Mouse (Mus musculus) kidney, embryonic 15.5 days (tissue): ENCODE results near the gene Optn. TPM values are rescaled to one million over a fixed set of nuclear protein-coding genes. Genes with fewer than 3 reads are reported as not detected.

Experiments used
- ATAC-seq: fragments of 200-750 bp; cut with Nextera tagmentation; replicated peaks from 2 replicates; pipeline ENCODE4 v1.8.0; 2017; ENCODE audit warnings: moderate TSS enrichment; ENCODE audit not compliant: low FRiP score
- H3K27ac ChIP-seq: fragments of 300-500 bp; sonication (generic); 2 replicates; pipeline ENCODE4 v1.5.1; 2015; ENCODE audit warnings: mild to moderate bottlenecking, inconsistent platforms
- H3K27me3 ChIP-seq: fragments of 300-500 bp; sonication (generic); 2 replicates; pipeline ENCODE4 v1.6.1; 2015; ENCODE audit warnings: inconsistent platforms
- H3K36me3 ChIP-seq: fragments of 300-500 bp; sonication (generic); 2 replicates; pipeline ENCODE4 v1.6.1; 2015; ENCODE audit warnings: inconsistent platforms
- H3K4me1 ChIP-seq: fragments of 300-500 bp; sonication (generic); 2 replicates; pipeline ENCODE4 v1.6.1; 2015; ENCODE audit warnings: inconsistent platforms
- H3K4me2 ChIP-seq: fragments of 300-500 bp; sonication (generic); 2 replicates; pipeline ENCODE4 v1.6.1; 2015; ENCODE audit warnings: moderate library complexity, mild to moderate bottlenecking, inconsistent platforms
- H3K4me3 ChIP-seq: fragments of 300-500 bp; sonication (generic); replicated peaks from 2 replicates; pipeline ENCODE4 v1.5.1; 2015; ENCODE audit warnings: mild to moderate bottlenecking, inconsistent platforms
- H3K9ac ChIP-seq: fragments of 300-500 bp; sonication (generic); 2 replicates; pipeline ENCODE4 v1.6.1; 2015; ENCODE audit warnings: mild to moderate bottlenecking, inconsistent platforms
- H3K9me3 ChIP-seq: fragments of 300-500 bp; sonication (generic); replicated peaks from 2 replicates; pipeline ENCODE4 v1.6.1; 2016; ENCODE audit warnings: inconsistent platforms
- WGBS: fragments of 180-500 bp; shearing (Covaris S2); methylation state at CpG from one replicate; pipeline ENCODE4 v1.1.7; 2015; ENCODE audit warnings: mixed read lengths; 5-methylcytosine and 5-hydroxymethylcytosine counted together
- polyA plus RNA-seq: library from polyadenylated mRNA; unstranded; fragments of >200 nt; fragmentation: Nextera tagmentation; extraction: Ambion mirVana; gene quantifications from 2 replicates; pipeline ENCODE4 v1.2.1, GENCODE M21; 2015

Optn gene
- polyA plus RNA-seq, 1 experiment from 2014 or later: 12.5 TPM

GRCm38 (mm10) chr2:5037390-5037789 lies 26.5 kb downstream of the Optn start:
- no peak overlapping the region for H3K27ac ChIP-seq
- no peak overlapping the region for H3K4me2 ChIP-seq
- H3K4me1 ChIP-seq: no peaks in the 10 kb centered on the region
- H3K27me3 ChIP-seq: no peaks in the 10 kb centered on the region
- no peak for ATAC-seq
- H3K9ac ChIP-seq: no peak overlapping the region
- no peaks in the 10 kb centered on the region for H3K36me3 ChIP-seq
- no peak overlapping the region for H3K4me3 ChIP-seq
- H3K9me3 ChIP-seq: no peaks in the 10 kb centered on the region
- 67% methylated on average over 3 of the region's 3 CpGs for WGBS

GRCm38 (mm10) chr2:5036411-5037076 lies 27.3 kb downstream of the Optn start:
- Histone ChIP-seq H3K4me2 (no peak overlapping the region), H3K4me3 (no peak overlapping the region), H3K27ac (no peak overlapping the region), H3K9ac (no peak overlapping the region), H3K9me3 (no peaks in the 10 kb centered on the region), H3K4me1 (no peaks in the 10 kb centered on the region), H3K27me3 (no peaks in the 10 kb centered on the region), H3K36me3 (no peaks in the 10 kb centered on the region)
- 90% methylated on average over 10 of the region's 10 CpGs for WGBS
- ATAC-seq: no peak

- Histone ChIP-seq H3K36me3 (no peaks in the 10 kb centered on the region), H3K4me1 (no peaks in the 10 kb centered on the region), H3K9ac (no peak overlapping the region), H3K27me3 (no peaks in the 10 kb centered on the region), H3K27ac (no peak overlapping the region), H3K4me3 (no peak overlapping the region), H3K4me2 (no peak overlapping the region), H3K9me3 (no peaks in the 10 kb centered on the region)
- no peak for ATAC-seq
- WGBS: 87% methylated on average over 9 of the region's 9 CpGs
These were observed 28.6 kb downstream of the Optn start for GRCm38 (mm10) chr2:5035241-5035640.

GRCm38 (mm10) chr2:5034801-5035200 lies 29.1 kb downstream of the Optn start:
- no peak overlapping the region for H3K4me3 ChIP-seq
- no peaks in the 10 kb centered on the region for H3K4me1 ChIP-seq
- H3K27ac ChIP-seq: no peak overlapping the region
- 81% methylated on average over 8 of the region's 8 CpGs for WGBS
- no peak overlapping the region for H3K9ac ChIP-seq
- no peak for ATAC-seq
- H3K27me3 ChIP-seq: no peaks in the 10 kb centered on the region
- H3K36me3 ChIP-seq: no peaks in the 10 kb centered on the region
- H3K9me3 ChIP-seq: no peaks in the 10 kb centered on the region
- H3K4me2 ChIP-seq: no peak overlapping the region

DNA sequence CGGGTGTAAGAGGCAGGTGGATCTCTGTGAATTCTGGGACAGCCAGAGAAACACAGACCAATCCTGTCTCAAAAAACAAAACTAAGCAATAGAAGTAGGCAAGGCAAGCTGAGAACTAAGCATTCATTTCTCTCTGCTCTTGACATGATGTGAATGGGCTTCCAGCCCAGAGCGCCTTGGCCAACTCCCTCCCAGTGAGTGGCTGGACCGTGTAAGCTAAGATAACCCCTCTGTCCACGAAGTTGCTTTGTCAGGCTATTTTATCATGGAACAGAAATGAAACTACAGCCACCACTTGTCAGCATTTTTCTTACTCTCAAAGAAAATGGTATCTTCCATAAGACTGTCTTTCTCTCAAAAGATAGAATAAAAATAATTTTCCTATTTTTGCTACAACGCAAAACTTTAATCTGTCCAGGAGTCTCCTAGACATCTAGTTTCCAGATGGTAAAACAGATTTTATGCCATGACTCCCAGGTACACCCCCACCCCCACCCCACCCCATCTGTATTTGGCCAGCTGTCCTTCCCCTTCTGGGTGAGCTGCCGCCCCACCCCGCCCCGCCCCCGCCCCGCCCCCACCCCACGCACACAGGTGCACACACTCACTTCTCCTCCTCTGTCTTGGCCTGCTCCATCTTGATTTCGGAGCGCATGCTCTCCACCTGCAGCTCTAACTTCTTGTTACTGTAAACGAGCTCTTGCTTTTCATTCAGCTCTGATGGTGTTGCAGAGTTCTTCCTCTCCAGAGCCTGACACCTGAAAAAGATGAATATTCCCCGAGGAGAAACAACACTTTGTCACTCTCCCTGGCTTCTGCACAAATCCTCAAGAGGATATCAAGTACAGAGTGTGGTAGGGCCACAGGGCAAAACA lies 30.1 kb downstream of the Optn start:
- WGBS: 69% methylated on average over 12 of the region's 15 CpGs
- Histone ChIP-seq H3K4me3 (no peak overlapping the region), H3K27me3 (no peaks in the 10 kb centered on the region), H3K27ac (no peak overlapping the region), H3K4me2 (no peak overlapping the region), H3K9ac (no peak overlapping the region), H3K4me1 (no peaks in the 10 kb centered on the region), H3K9me3 (no peaks in the 10 kb centered on the region), H3K36me3 (no peaks in the 10 kb centered on the region)
- ATAC-seq: no peak

GRCm38 (mm10) chr2:5032665-5033064 lies 31.2 kb downstream of the Optn start:
- H3K4me3 ChIP-seq: no peak overlapping the region
- H3K9me3 ChIP-seq: no peaks in the 10 kb centered on the region
- no peak overlapping the region for H3K27ac ChIP-seq
- no peaks in the 10 kb centered on the region for H3K36me3 ChIP-seq
- no peak overlapping the region for H3K4me2 ChIP-seq
- H3K27me3 ChIP-seq: no peaks in the 10 kb centered on the region
- H3K4me1 ChIP-seq: no peaks in the 10 kb centered on the region
- no peak for ATAC-seq
- 70% methylated on average over 5 of the region's 5 CpGs for whole genome bisulfite sequencing
- no peak overlapping the region for H3K9ac ChIP-seq

DNA sequence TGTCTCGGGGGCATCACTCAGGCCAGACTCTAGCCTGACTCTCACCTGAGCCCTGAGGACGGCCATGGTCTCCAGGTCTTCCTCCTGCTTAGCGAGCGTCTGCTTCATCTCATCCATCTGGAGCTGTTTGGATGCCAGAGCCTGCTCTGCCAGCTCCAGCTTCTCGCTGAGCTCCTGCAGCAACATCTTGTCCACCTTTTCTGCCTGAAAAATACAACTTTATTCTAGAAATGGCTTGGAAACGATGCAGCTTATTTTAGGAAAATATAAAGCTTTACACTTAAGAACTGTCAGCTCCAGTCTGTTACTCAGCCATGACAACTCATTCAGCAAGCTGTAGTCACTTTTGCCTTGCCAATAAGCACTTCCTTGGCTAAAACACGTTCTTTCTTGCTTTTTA lies 32.6 kb downstream of the Optn start:
- WGBS: 84% methylated on average over 7 of the region's 7 CpGs
- ATAC-seq: no peak
- Histone ChIP-seq H3K27ac (no peak overlapping the region), H3K4me3 (no peak overlapping the region), H3K4me2 (no peak overlapping the region), H3K4me1 (no peaks in the 10 kb centered on the region), H3K9me3 (no peaks in the 10 kb centered on the region), H3K36me3 (no peaks in the 10 kb centered on the region; the same call in 1 of the 2 replicates), H3K27me3 (no peaks in the 10 kb centered on the region), H3K9ac (no peak overlapping the region)

DNA sequence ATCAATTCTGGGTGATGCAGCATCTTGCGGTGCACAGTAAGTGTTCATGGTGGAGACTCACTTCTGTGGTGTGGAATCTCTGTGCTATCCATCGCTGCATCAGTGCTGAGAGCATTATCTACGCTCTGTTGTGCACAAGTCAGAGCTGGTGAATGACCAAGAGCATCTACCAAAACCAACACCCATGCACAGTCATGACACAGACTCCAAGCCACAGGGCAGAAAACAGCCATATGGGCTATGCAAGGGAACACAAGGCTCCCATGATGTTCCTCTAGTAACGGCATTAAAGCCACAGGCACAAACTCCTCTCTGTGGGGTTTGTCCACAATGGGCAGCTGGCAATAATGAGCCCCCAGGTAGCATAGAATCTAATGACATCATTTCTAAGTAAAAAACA lies 34.0 kb downstream of the Optn start:
- H3K27ac ChIP-seq: no peak overlapping the region
- H3K36me3 ChIP-seq: peaks cover 3% of the 10 kb centered on the region; the same call in 1 of the 2 replicates
- H3K27me3 ChIP-seq: no peaks in the 10 kb centered on the region
- no peaks in the 10 kb centered on the region for H3K9me3 ChIP-seq
- no peak overlapping the region for H3K4me3 ChIP-seq
- no peak for ATAC-seq
- no peaks in the 10 kb centered on the region for H3K4me1 ChIP-seq
- H3K9ac ChIP-seq: no peak overlapping the region
- WGBS: 91% methylated on average over 4 of the region's 4 CpGs
- H3K4me2 ChIP-seq: no peak overlapping the region

GRCm38 (mm10) chr2:5028047-5028446 lies 35.8 kb downstream of the Optn start:
- Histone ChIP-seq H3K27ac (no peak overlapping the region), H3K36me3 (peaks cover 3% of the 10 kb centered on the region; the same call in 1 of the 2 replicates), H3K4me1 (no peaks in the 10 kb centered on the region), H3K4me2 (no peak overlapping the region), H3K9ac (no peak overlapping the region), H3K27me3 (no peaks in the 10 kb centered on the region), H3K4me3 (no peak overlapping the region), H3K9me3 (no peaks in the 10 kb centered on the region)
- ATAC-seq: no peak
- WGBS: 65% methylated on average over 7 of the region's 7 CpGs

DNA sequence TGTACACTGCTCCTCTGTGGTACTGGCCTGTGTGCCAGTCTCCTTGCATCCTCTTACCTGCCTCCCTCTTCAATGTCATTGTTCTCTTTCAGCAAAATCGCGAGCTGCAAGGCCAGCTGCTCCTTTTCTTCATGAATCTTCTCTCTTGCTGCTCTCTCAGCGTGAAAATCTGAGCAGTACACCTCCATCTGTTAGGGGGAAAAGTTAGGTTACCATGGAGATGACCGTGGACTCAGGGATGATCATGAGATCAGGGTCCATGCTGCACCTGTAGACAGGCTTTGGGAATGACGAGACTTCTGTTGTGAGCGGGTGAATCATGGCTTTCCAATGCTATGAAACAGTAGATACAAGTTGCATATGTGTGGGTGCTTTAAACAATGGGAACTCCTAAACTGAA lies 36.8 kb downstream of the Optn start:
- no peak overlapping the region for H3K9ac ChIP-seq
- H3K4me2 ChIP-seq: no peak overlapping the region
- no peaks in the 10 kb centered on the region for H3K9me3 ChIP-seq
- peaks cover 3% of the 10 kb centered on the region; the same call in 1 of the 2 replicates for H3K36me3 ChIP-seq
- H3K4me1 ChIP-seq: no peaks in the 10 kb centered on the region
- no peaks in the 10 kb centered on the region for H3K27me3 ChIP-seq
- ATAC-seq: no peak
- H3K27ac ChIP-seq: no peak overlapping the region
- H3K4me3 ChIP-seq: no peak overlapping the region
- WGBS: 81% methylated on average over 6 of the region's 6 CpGs

- H3K36me3 ChIP-seq: peaks cover 3% of the 10 kb centered on the region; the same call in 1 of the 2 replicates
- 69% methylated on average over 4 of the region's 4 CpGs for WGBS
- no peak overlapping the region for H3K4me3 ChIP-seq
- no peaks in the 10 kb centered on the region for H3K4me1 ChIP-seq
- no peaks in the 10 kb centered on the region for H3K9me3 ChIP-seq
- H3K4me2 ChIP-seq: no peak overlapping the region
- H3K27me3 ChIP-seq: no peaks in the 10 kb centered on the region
- ATAC-seq: no peak
- no peak overlapping the region for H3K9ac ChIP-seq
- H3K27ac ChIP-seq: no peak overlapping the region
These were observed 38.6 kb downstream of the Optn start for GRCm38 (mm10) chr2:5025162-5025733.

DNA sequence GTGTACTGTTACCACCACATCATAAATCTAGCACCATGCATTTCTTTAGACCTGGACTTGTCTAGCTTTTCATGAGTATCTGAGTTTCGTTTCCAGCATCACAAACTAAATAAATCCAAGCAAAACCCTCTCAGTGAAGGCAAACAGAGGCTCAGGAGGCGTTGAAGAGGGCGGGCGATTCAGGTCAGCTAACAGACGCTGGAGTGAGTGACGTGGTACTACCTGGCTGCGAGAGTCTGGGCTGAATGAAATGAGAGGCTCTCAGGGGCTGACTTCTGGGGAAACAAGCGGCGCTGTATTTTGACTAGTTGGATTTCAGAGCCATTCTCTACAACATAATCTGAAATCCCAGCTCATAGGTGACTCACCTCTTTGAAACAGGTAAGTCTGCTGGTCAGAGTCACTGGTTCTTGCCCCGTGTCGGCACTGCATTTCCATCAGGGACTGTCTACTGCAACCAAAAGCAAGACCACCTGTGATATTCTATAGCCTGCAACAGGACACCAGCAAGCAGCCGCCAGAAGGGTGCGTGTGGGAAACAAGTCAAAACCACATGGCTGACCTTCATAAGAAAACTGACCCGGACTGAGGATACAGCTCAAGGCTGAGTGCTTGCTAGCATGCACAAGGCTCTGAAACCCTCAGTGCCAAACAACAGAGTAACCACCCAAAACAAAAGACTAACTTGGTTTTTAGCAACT lies 40.0 kb downstream of the Optn start:
- H3K4me2 ChIP-seq: no peak overlapping the region
- H3K36me3 ChIP-seq: peaks cover 3% of the 10 kb centered on the region; the same call in 1 of the 2 replicates
- H3K4me1 ChIP-seq: no peaks in the 10 kb centered on the region
- ATAC-seq: no peak
- H3K27me3 ChIP-seq: no peaks in the 10 kb centered on the region
- no peak overlapping the region for H3K9ac ChIP-seq
- H3K27ac ChIP-seq: no peak overlapping the region
- H3K4me3 ChIP-seq: no peak overlapping the region
- WGBS: 75% methylated on average over 14 of the region's 14 CpGs
- H3K9me3 ChIP-seq: no peaks in the 10 kb centered on the region
